8 mouse cellular contexts compared by ENCODE assay signal in the genomic region with DNA sequence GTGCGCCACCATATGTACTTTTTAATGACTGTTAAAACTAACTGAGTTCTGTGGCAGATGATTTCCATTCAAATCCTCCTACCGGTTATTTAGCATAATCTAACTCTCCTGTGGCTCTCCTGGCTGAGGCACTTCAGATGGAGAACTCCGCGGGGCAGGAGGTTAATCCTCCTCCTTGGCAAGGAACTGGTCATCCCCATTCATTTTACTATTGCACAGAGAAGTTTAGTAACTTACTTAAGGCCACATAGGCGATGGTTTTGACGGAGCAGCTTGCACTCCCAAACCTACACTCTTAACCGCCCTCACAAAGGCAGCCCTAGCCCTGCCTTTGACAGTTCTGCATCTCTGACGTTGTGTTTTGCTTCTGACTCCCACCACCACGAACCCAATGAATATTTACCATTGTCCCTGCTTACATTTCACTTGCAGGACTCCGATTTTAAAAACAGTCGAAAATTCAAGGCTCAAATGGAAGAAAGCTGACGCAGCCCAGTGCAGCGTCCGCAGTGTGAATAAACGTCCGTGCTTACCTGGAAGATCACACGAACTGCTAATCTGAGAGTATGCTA. TPM values are rescaled to one million over a fixed set of nuclear protein-coding genes. Genes with fewer than 3 reads are reported as not detected.
DNase-seq lines count a peak whose midpoint lies in the region; ATAC-seq and TF ChIP-seq lines count a peak whose summit lies in the region.

No protein-coding gene starts in this region.

- ATAC-seq in lung, postnatal 0 days = no peak

- no peak for TF ChIP-seq POLR2A in olfactory bulb, adult 2 months (IDR thresholded peaks at IDR 0.05; ENCODE audit: insufficient read depth, low read depth, low read length)

- no peak for TF ChIP-seq EP300 in lung, postnatal 0 days (IDR thresholded peaks at IDR 0.05)

- no peak for TF ChIP-seq CTCF in lung, postnatal 0 days (IDR thresholded peaks at IDR 0.05)
- TF ChIP-seq CTCF in olfactory bulb, adult 2 months (IDR thresholded peaks at IDR 0.05; ENCODE audit: insufficient read depth, low read depth, low read length) = no peak

- no peaks in the 10 kb centered on the region for H3K9me3 ChIP-seq in lung, postnatal 0 days (ENCODE audit: low read length)
- no peaks in the 10 kb centered on the region for H3K9me3 ChIP-seq in limb, embryonic 10.5 days (replicated peaks)

- no peak overlapping the region for H3K27ac ChIP-seq in lung, postnatal 0 days (ENCODE audit: low read length)
- H3K27ac ChIP-seq in limb, embryonic 10.5 days = peak overlapping the region; percentile 50
- peak overlapping the region; percentile 95 for H3K27ac ChIP-seq in olfactory bulb, adult 2 months (ENCODE audit: insufficient read depth, low read depth, low read length)

- H3K4me3 ChIP-seq in lung, postnatal 0 days (ENCODE audit: low read depth, low read length) = peak overlapping the region; percentile 31
- peak overlapping the region; percentile 53 for H3K4me3 ChIP-seq in limb, embryonic 10.5 days
- peak overlapping the region; percentile 62 for H3K4me3 ChIP-seq in olfactory bulb, adult 2 months (ENCODE audit: insufficient read depth, low read depth, low read length)

- peaks cover 6% of the 10 kb centered on the region; the same call in 1 of the 2 replicates for H3K4me1 ChIP-seq in lung, postnatal 0 days (ENCODE audit: insufficient read depth, low read depth, low read length)
- peaks cover 40% of the 10 kb centered on the region for H3K4me1 ChIP-seq in limb, embryonic 10.5 days
- H3K4me1 ChIP-seq in olfactory bulb, adult 2 months (ENCODE audit: control insufficient read depth, insufficient read depth, low read length) = peaks cover 30% of the 10 kb centered on the region

- peak overlapping the region; percentile 63 for H3K4me2 ChIP-seq in lung, postnatal 0 days (replicated peaks; ENCODE audit: low read depth, low read length)

- H3K9ac ChIP-seq in lung, postnatal 0 days (replicated peaks; ENCODE audit: low read depth) = no peak overlapping the region

- H3K36me3 ChIP-seq in lung, postnatal 0 days (ENCODE audit: insufficient read depth, low read length) = no peaks in the 10 kb centered on the region
- H3K36me3 ChIP-seq in limb, embryonic 10.5 days = no peaks in the 10 kb centered on the region

- DNase-seq in cerebellum, adult 9-10 months = peak; percentile 29
- no peak for DNase-seq in cerebellum, postnatal 4 days (ENCODE audit: low spot score in 2 of 2)
- DNase-seq in lung, postnatal 0 days (ENCODE audit: low spot score) = no peak
- no peak for DNase-seq in lung, postnatal 14 days
- DNase-seq in limb, embryonic 10.5 days (ENCODE audit: low spot score) = no peak
- DNase-seq in urinary bladder, adult 18-20 months (ENCODE audit: low spot score in 2 of 2) = no peak
- DNase-seq in urinary bladder, postnatal 10 days (ENCODE audit: low spot score) = no peak

- 12% methylated on average over 17 of the region's 17 CpGs for WGBS in lung, postnatal 0 days
- 11% methylated on average over 17 of the region's 17 CpGs for WGBS in limb, embryonic 10.5 days
- WGBS in olfactory bulb, adult 2 months = 6% methylated on average over 17 of the region's 17 CpGs

- H3K27me3 ChIP-seq in lung, postnatal 0 days (replicated peaks; ENCODE audit: insufficient read depth, low read length) = no peaks in the 10 kb centered on the region
- peaks cover 9% of the 10 kb centered on the region for H3K27me3 ChIP-seq in limb, embryonic 10.5 days (ENCODE audit: low read depth, poor library complexity, severe bottlenecking)

RNA-seq across cellular contexts. Expression of a gene that starts 3.8 kb away (rescaled TPM):
- 251 and 275 TPM in 2 replicates for polyA plus RNA-seq in lung, postnatal 0 days (2015; fragmentation: Nextera tagmentation; extraction: Ambion mirVana)
- 428 and 436 TPM in 2 replicates for polyA plus RNA-seq in limb, embryonic 10.5 days (2016; fragmentation: Nextera tagmentation; extraction: Ambion mirVana)
- polyA plus RNA-seq in olfactory bulb, adult 2 months (2012; ENCODE audit: insufficient read depth, insufficient read length, low replicate concordance, missing spikeins) = not detected in 2 replicates

RNA-seq across cellular contexts. Expression of a gene that starts 29.5 kb away (rescaled TPM):
- 34.2 and 34.4 TPM in 2 replicates for polyA plus RNA-seq in lung, postnatal 0 days (2015; fragmentation: Nextera tagmentation; extraction: Ambion mirVana)
- polyA plus RNA-seq in limb, embryonic 10.5 days (2016; fragmentation: Nextera tagmentation; extraction: Ambion mirVana) = 33.9 and 44.0 TPM in 2 replicates
- not detected in 2 replicates for polyA plus RNA-seq in olfactory bulb, adult 2 months (2012; ENCODE audit: insufficient read depth, insufficient read length, low replicate concordance, missing spikeins)

RNA-seq across cellular contexts. Expression of a gene that starts 51.1 kb away (rescaled TPM):
- polyA plus RNA-seq in lung, postnatal 0 days (2015; fragmentation: Nextera tagmentation; extraction: Ambion mirVana) = 0.63 and 0.94 TPM in 2 replicates
- polyA plus RNA-seq in limb, embryonic 10.5 days (2016; fragmentation: Nextera tagmentation; extraction: Ambion mirVana) = 0.05 and 0.33 TPM in 2 replicates
- not detected in 2 replicates for polyA plus RNA-seq in olfactory bulb, adult 2 months (2012; ENCODE audit: insufficient read depth, insufficient read length, low replicate concordance, missing spikeins)

RNA-seq across cellular contexts. Expression of a gene that starts 53.0 kb away (rescaled TPM):
- polyA plus RNA-seq in lung, postnatal 0 days (2015; fragmentation: Nextera tagmentation; extraction: Ambion mirVana) = 398 and 422 TPM in 2 replicates
- 444 and 521 TPM in 2 replicates for polyA plus RNA-seq in limb, embryonic 10.5 days (2016; fragmentation: Nextera tagmentation; extraction: Ambion mirVana)
- not detected in 2 replicates for polyA plus RNA-seq in olfactory bulb, adult 2 months (2012; ENCODE audit: insufficient read depth, insufficient read length, low replicate concordance, missing spikeins)

Comparison
In these comparisons a context has a peak if more than half of its experiments do, and no peak if none do; other contexts are left out.
1. RNA of a gene that starts 29.5 kb away (polyA plus RNA-seq): 33.9 to 44.0 TPM in limb, embryonic 10.5 days and 34.2 to 34.4 TPM in lung, postnatal 0 days; not detected in olfactory bulb, adult 2 months; every median in the first group is over 10 times any median in the second.
2. Peak in every context shown above with its lines, with median percentiles within 50 percentile points of each other: H3K4me3 ChIP-seq.